Mouse (Mus musculus): Measurements from ENCODE around the gene Trank1.

- no peak for TF ChIP-seq TCF12 (IDR thresholded peaks at IDR 0.05; ENCODE audit: low read depth, low read length)
- TF ChIP-seq MYC (IDR thresholded peaks at IDR 0.05; ENCODE audit: low read depth, low read length) = no peak
- TF ChIP-seq POLR2A (IDR thresholded peaks at IDR 0.05; ENCODE audit: low read depth, low read length) = no peak
- TF ChIP-seq ZNF384 (IDR thresholded peaks at IDR 0.05; ENCODE audit: low read depth, low read length) = no peak
- no peak for TF ChIP-seq BHLHE40 (IDR thresholded peaks at IDR 0.05; ENCODE audit: low read depth, low read length)
- TF ChIP-seq MAX (IDR thresholded peaks at IDR 0.05; ENCODE audit: low read length) = no peak
- no peak for TF ChIP-seq CTCF (conservative IDR thresholded peaks at IDR 0.05 in 1 of 2, IDR thresholded peaks at IDR 0.05 in 1 of 2; ENCODE audit: low read depth in 2 of 2, low read length in 2 of 2)
- TF ChIP-seq NRF1 (IDR thresholded peaks at IDR 0.05; ENCODE audit: low read depth, low read length) = no peak
- TF ChIP-seq RCOR1 (conservative IDR thresholded peaks at IDR 0.05; ENCODE audit: low read depth, low read length) = no peak
- TF ChIP-seq UBTF (IDR thresholded peaks at IDR 0.05; ENCODE audit: low read depth, low read length) = no peak
- no peak for TF ChIP-seq ZKSCAN1 (IDR thresholded peaks at IDR 0.05; ENCODE audit: borderline replicate concordance, low read depth, low read length)
- TF ChIP-seq CHD2 (IDR thresholded peaks at IDR 0.05; ENCODE audit: low read length) = no peak
These were observed 79.5 kb downstream of the Trank1 start for GRCm38 (mm10) chr9:111391036-111391435.
